Mouse (Mus musculus) ES-Bruce4 (cell line): ENCODE results near the gene Swap70.

Experiments
- CTCF ChIP-seq: IDR thresholded peaks from one replicate; pipeline ENCODE4 v1.8.1; 2011; ENCODE audit warnings: low read depth, low read length
- EP300 ChIP-seq: IDR thresholded peaks from 2 replicates; pipeline ENCODE4 v1.6.1; 2011; ENCODE audit warnings: low read depth, low read length; ENCODE audit not compliant: insufficient read depth

GRCm38 (mm10) chr7:110306281-110306680 lies 84.8 kb downstream of the Swap70 start:
- TF ChIP-seq CTCF (no peak), EP300 (no peak)
